Mouse (Mus musculus) forebrain, embryonic 11.5 days (tissue): ENCODE data around the gene Tram2. TPM values are rescaled to one million over a fixed set of nuclear protein-coding genes. Genes with fewer than 3 reads are reported as not detected.

Experiments used
- ATAC-seq: fragments of 200-750 bp; cut with Nextera tagmentation; replicated peaks from 2 replicates; pipeline ENCODE4 v1.8.0; 2017; ENCODE audit warnings: moderate TSS enrichment; ENCODE audit not compliant: low FRiP score
- DNase-seq: peaks from one replicate; pipeline ENCODE4 v3.0.0-alpha.2; 2017; ENCODE audit warnings: low spot score
- H3K27ac ChIP-seq: fragments of 300-500 bp; sonication (generic); 2 replicates; pipeline ENCODE4 v1.5.1; 2014; ENCODE audit warnings: low read depth, low read length
- H3K27me3 ChIP-seq: fragments of 300-500 bp; sonication (generic); 2 replicates; pipeline ENCODE4 v1.6.1; 2014; ENCODE audit warnings: mild to moderate bottlenecking, low read length, mixed read lengths; ENCODE audit not compliant: control insufficient read depth, insufficient read depth
- H3K36me3 ChIP-seq: fragments of 300-500 bp; sonication (generic); 2 replicates; pipeline ENCODE4 v1.6.1; 2014; ENCODE audit warnings: mild to moderate bottlenecking, low read length, moderate library complexity, mixed read lengths; ENCODE audit not compliant: control insufficient read depth, insufficient read depth
- H3K4me1 ChIP-seq: fragments of 300-500 bp; sonication (generic); replicated peaks from 2 replicates; pipeline ENCODE4 v1.6.1; 2014; ENCODE audit warnings: low read length, mixed read lengths; ENCODE audit not compliant: control insufficient read depth, insufficient read depth
- H3K4me2 ChIP-seq: fragments of 300-500 bp; sonication (generic); 2 replicates; pipeline ENCODE4 v1.6.1; 2014; ENCODE audit warnings: low read depth, mild to moderate bottlenecking, low read length, moderate library complexity, mixed read lengths; ENCODE audit not compliant: severe bottlenecking
- H3K4me3 ChIP-seq: fragments of 300-500 bp; sonication (generic); 2 replicates; pipeline ENCODE4 v1.5.1; 2014; ENCODE audit warnings: low read depth, low read length
- H3K9ac ChIP-seq: fragments of 300-500 bp; sonication (generic); 2 replicates; pipeline ENCODE4 v1.6.1; 2014; ENCODE audit warnings: low read length
- H3K9me3 ChIP-seq: fragments of 300-500 bp; sonication (generic); 2 replicates; pipeline ENCODE4 v1.6.1; 2016; ENCODE audit warnings: low read length, mixed read lengths; ENCODE audit not compliant: control insufficient read depth
- WGBS: fragments of 180-500 bp; shearing (Covaris S2); extraction: QIAGEN DNeasy Blood & Tissue Kit; methylation state at CpG from one replicate; pipeline ENCODE4 v1.1.7; 2014; 5-methylcytosine and 5-hydroxymethylcytosine counted together
- polyA plus RNA-seq: library from polyadenylated mRNA; unstranded; fragments of >200 nt; fragmentation: Nextera tagmentation; extraction: Ambion mirVana; gene quantifications from 2 replicates; pipeline ENCODE4 v1.2.1, GENCODE M21; 2014

The Tram2 gene
- polyA plus RNA-seq, 1 experiment from 2014 or later = 6.2 TPM

DNA sequence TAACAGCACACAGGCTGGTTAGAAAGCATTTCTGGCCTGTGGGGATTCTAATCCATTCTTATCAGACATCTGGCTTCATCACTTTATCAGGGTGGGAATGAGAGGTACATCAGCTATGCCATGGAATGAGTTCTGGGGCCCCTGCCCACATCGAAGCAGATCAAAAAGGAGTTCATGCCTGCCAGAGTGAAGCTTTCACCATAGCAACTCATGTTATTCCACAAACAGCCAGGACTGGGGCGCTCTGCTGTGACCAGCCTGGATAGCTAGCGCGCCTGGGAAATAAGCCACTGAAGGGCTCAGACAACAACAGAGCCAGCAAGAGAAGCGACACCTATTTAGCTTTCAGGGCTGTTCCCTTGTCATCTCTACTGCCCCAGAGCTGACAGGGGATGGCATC lies 4.8 kb downstream of the Tram2 start:
- Histone ChIP-seq H3K4me3 (no peak overlapping the region), H3K4me2 (no peak overlapping the region), H3K9ac (no peak overlapping the region), H3K4me1 (peaks cover 27% of the 10 kb centered on the region), H3K36me3 (no peaks in the 10 kb centered on the region), H3K27ac (0 out of 2 replicates have a peak overlapping the region, but pooled peaks have one; percentile 3), H3K9me3 (no peaks in the 10 kb centered on the region), H3K27me3 (no peaks in the 10 kb centered on the region)
- DNase-seq = peak; percentile 61
- ATAC-seq = 0 out of 2 replicates have a peak, but pooled peaks have one; percentile 13
- 63% methylated on average over 5 of the region's 5 CpGs for WGBS

- ATAC-seq = no peak
Measured at GRCm38 (mm10) chr1:21072875-21073444, 6.1 kb downstream of the Tram2 start.

GRCm38 (mm10) chr1:21070658-21071057 lies 8.4 kb downstream of the Tram2 start:
- 88% methylated on average over 13 of the region's 13 CpGs for WGBS
- H3K27ac ChIP-seq = no peak overlapping the region
- DNase-seq = no peak
- no peak overlapping the region for H3K9ac ChIP-seq
- H3K9me3 ChIP-seq = no peaks in the 10 kb centered on the region
- no peak overlapping the region for H3K4me3 ChIP-seq
- H3K4me2 ChIP-seq = no peak overlapping the region
- H3K27me3 ChIP-seq = no peaks in the 10 kb centered on the region
- H3K4me1 ChIP-seq = peaks cover 8% of the 10 kb centered on the region
- no peak for ATAC-seq
- H3K36me3 ChIP-seq = no peaks in the 10 kb centered on the region

More at GRCm38 (mm10) chr1:21072875-21073444, 6.1 kb downstream of the Tram2 start:
- DNase-seq = no peak
- no peaks in the 10 kb centered on the region for H3K27me3 ChIP-seq
- no peak overlapping the region for H3K27ac ChIP-seq
- H3K4me3 ChIP-seq = no peak overlapping the region
- H3K36me3 ChIP-seq = no peaks in the 10 kb centered on the region
- WGBS = 89% methylated on average over 12 of the region's 12 CpGs
- no peaks in the 10 kb centered on the region for H3K9me3 ChIP-seq
- peaks cover 23% of the 10 kb centered on the region for H3K4me1 ChIP-seq
- H3K9ac ChIP-seq = no peak overlapping the region
- H3K4me2 ChIP-seq = no peak overlapping the region

DNA sequence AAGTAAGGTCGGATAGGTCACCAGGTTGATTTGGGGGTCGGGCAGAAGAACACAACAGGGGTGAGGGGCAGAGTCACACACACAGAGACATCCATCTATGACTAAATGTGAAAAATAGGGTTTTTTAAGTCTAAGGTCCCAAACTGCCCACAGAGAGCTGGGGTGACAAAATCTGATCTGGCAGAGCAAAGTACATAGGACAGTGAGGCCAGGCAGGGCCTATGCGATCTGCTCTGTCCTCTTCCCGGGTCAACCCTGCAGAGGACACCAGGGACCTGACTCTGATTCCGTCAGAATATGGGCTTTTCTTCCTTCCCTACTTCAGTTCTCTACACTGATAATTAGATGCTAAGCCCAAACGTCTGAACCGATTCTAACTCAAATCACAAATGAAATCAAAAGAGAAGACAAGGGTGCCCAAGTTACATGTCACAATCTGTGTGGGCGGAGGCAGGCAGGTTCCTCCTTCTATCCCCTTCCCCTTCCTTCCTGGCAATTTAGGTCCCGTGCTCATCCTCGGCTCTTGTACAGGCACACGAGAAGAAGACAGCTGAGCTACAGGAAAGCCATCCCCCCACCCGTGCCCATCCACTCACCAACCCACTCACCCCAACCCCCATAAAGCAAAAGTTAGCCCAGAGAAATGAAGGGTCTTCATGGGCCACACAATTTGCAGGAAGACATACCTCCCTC lies 9.1 kb downstream of the Tram2 start:
- Histone ChIP-seq H3K4me3 (no peak overlapping the region), H3K4me2 (no peak overlapping the region), H3K9me3 (no peaks in the 10 kb centered on the region), H3K27ac (no peak overlapping the region), H3K36me3 (no peaks in the 10 kb centered on the region), H3K4me1 (peaks cover 7% of the 10 kb centered on the region), H3K27me3 (no peaks in the 10 kb centered on the region), H3K9ac (no peak overlapping the region)
- WGBS = 83% methylated on average over 12 of the region's 12 CpGs
- ATAC-seq (no peak), DNase-seq (no peak)

DNA sequence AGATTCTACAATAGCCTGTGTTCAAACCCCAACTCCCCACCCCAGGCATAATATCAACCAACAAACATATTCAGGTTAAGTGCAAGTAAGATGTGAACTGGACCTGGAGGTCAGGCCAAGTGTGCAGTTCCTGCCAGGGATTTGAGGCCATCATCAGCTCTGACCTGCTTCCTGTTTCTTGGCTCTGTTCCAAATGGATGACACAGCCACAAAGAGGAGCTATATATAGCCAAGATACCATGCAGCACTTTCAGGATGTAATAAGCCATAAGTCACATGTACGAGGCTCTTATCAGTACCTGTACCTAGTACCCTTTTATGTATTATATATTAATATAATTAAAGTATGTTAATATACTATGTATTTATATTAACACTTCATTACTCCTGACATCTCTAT lies 10.5 kb downstream of the Tram2 start:
- H3K9me3 ChIP-seq = no peaks in the 10 kb centered on the region

DNA sequence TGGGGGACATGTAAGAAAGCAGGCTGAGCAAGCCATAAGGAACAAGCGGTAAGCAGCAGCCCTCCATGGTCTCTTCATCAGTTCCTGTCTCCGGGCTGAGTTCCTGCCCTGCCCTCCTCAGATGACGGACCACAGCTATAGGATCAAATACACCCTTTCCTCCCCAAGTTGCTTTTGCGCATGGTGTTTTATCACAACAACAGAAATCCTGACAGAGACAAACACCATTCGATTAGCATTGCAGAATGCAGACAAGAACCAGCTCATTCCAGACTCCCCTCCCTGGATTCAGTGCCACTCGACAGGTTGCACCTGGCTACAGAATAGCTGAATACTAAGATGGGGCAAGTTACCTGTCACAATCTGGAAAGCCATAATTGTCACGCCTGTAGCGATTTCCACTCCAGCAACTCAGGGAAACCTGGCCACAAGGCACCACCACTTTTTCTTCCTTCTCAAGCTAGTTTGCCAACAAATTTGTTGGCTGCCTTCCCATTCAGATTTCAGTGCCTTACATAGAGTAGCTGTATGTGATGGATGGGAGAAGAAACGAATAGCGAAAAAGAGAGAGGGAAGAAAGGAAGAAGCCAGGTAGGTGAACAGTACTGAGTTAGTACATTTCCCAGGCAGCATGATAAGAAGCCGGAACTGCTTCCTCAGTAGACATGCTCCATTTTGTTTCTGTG lies 11.3 kb downstream of the Tram2 start:
- Histone ChIP-seq H3K4me1 (no peaks in the 10 kb centered on the region), H3K36me3 (no peaks in the 10 kb centered on the region), H3K4me2 (no peak overlapping the region), H3K27me3 (no peaks in the 10 kb centered on the region), H3K9ac (no peak overlapping the region), H3K9me3 (no peaks in the 10 kb centered on the region), H3K4me3 (no peak overlapping the region), H3K27ac (no peak overlapping the region)
- no peak for DNase-seq
- ATAC-seq = no peak
- 91% methylated on average over 11 of the region's 11 CpGs for WGBS

More for the DNA sequence above, 10.5 kb downstream of the Tram2 start:
- Histone ChIP-seq H3K27ac (no peak overlapping the region), H3K27me3 (no peaks in the 10 kb centered on the region), H3K4me2 (no peak overlapping the region), H3K4me1 (no peaks in the 10 kb centered on the region), H3K9ac (no peak overlapping the region), H3K4me3 (no peak overlapping the region), H3K36me3 (no peaks in the 10 kb centered on the region)
- ATAC-seq (no peak), DNase-seq (no peak)
- WGBS = 76% methylated on average over 1 of the region's 1 CpGs

DNA sequence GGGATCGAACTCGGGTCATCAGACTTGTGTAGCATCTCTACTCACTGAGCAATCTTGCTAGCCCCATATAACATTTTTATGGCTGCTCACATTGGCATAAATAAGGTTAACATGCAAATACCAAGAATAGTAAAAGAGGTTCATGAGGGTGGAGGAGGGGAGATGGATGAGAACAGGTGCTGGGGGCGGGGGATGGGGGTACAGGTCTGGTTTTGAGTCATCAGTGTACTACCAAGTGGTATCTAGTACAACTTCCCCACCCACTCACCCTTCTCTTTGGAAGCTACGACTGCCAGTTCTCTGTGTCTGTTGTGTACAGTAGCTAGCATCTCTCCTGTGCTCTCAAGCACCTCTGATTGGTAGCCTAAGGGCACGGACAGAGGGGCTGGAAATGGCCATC lies 14.9 kb downstream of the Tram2 start:
- no peaks in the 10 kb centered on the region for H3K4me1 ChIP-seq
- no peaks in the 10 kb centered on the region for H3K27me3 ChIP-seq
- no peak overlapping the region for H3K27ac ChIP-seq
- no peaks in the 10 kb centered on the region for H3K36me3 ChIP-seq
- 94% methylated on average over 5 of the region's 5 CpGs for WGBS
- ATAC-seq = no peak
- no peak overlapping the region for H3K4me2 ChIP-seq
- H3K9ac ChIP-seq = no peak overlapping the region
- no peaks in the 10 kb centered on the region for H3K9me3 ChIP-seq
- DNase-seq = no peak
- no peak overlapping the region for H3K4me3 ChIP-seq

- H3K27ac ChIP-seq = no peak overlapping the region
- ATAC-seq (no peak), DNase-seq (no peak)
- H3K4me1 ChIP-seq = no peaks in the 10 kb centered on the region
- H3K36me3 ChIP-seq = no peaks in the 10 kb centered on the region
- no peaks in the 10 kb centered on the region for H3K9me3 ChIP-seq
- H3K9ac ChIP-seq = no peak overlapping the region
- no peak overlapping the region for H3K4me3 ChIP-seq
- WGBS = 88% methylated on average over 5 of the region's 5 CpGs
- no peak overlapping the region for H3K4me2 ChIP-seq
- no peaks in the 10 kb centered on the region for H3K27me3 ChIP-seq
Measured at GRCm38 (mm10) chr1:21059385-21060109, 19.5 kb downstream of the Tram2 start.
